Mouse (Mus musculus): ENCODE measurements around the gene Msi1. TPM values are rescaled to one million over a fixed set of nuclear protein-coding genes. Genes with fewer than 3 reads are reported as not detected.

The Msi1 gene
- polyA plus RNA-seq, 1 experiment from 2014 or later = 211 TPM

- H3K9me3 ChIP-seq = no peaks in the 10 kb centered on the region
- peak overlapping the region; percentile 60 for H3K27ac ChIP-seq (replicated peaks)
- no peak overlapping the region for H3K4me3 ChIP-seq
- ATAC-seq (ENCODE audit: low FRiP score, low read depth) = no peak
- no peak overlapping the region for H3K9ac ChIP-seq (replicated peaks)
- H3K36me3 ChIP-seq = peaks cover 94% of the 10 kb centered on the region
- H3K4me1 ChIP-seq = peaks cover 5% of the 10 kb centered on the region; the same call in 1 of the 2 replicates
- H3K4me2 ChIP-seq (replicated peaks) = no peak overlapping the region
- WGBS = 91% methylated on average over 27 of the region's 27 CpGs
- no peaks in the 10 kb centered on the region for H3K27me3 ChIP-seq
Measured at GRCm38 (mm10) chr5:115450410-115451317, 21.3 kb downstream of the Msi1 start.

GRCm38 (mm10) chr5:115454422-115455090 lies 25.2 kb downstream of the Msi1 start:
- Histone ChIP-seq H3K27me3 (no peaks in the 10 kb centered on the region), H3K4me3 (no peak overlapping the region), H3K9me3 (no peaks in the 10 kb centered on the region), H3K27ac (replicated peaks) (peak overlapping the region; percentile 66), H3K4me2 (replicated peaks) (no peak overlapping the region), H3K4me1 (0 out of 2 replicates have a peak, but pooled peaks cover 2% of the 10 kb centered on the region), H3K36me3 (peaks cover 55% of the 10 kb centered on the region), H3K9ac (replicated peaks) (no peak overlapping the region)
- peak; percentile 21; the same call in 1 of the 2 replicates for ATAC-seq (ENCODE audit: low FRiP score, low read depth)
- 85% methylated on average over 12 of the region's 12 CpGs for WGBS

GRCm38 (mm10) chr5:115455838-115456237 lies 26.4 kb downstream of the Msi1 start:
- ATAC-seq (ENCODE audit: low FRiP score, low read depth) = no peak
- 78% methylated on average over 7 of the region's 7 CpGs for whole genome bisulfite sequencing
- H3K9me3 ChIP-seq = no peaks in the 10 kb centered on the region

GRCm38 (mm10) chr5:115458918-115459317 lies 29.5 kb downstream of the Msi1 start:
- no peak overlapping the region for H3K9ac ChIP-seq (replicated peaks)
- peaks cover 11% of the 10 kb centered on the region for H3K36me3 ChIP-seq
- H3K4me1 ChIP-seq = no peaks in the 10 kb centered on the region
- no peak for ATAC-seq (ENCODE audit: low FRiP score, low read depth)
- H3K27ac ChIP-seq (replicated peaks) = no peak overlapping the region
- no peak overlapping the region for H3K4me3 ChIP-seq
- no peak overlapping the region for H3K4me2 ChIP-seq (replicated peaks)
- H3K9me3 ChIP-seq = no peaks in the 10 kb centered on the region
- H3K27me3 ChIP-seq = no peaks in the 10 kb centered on the region
- WGBS = 74% methylated on average over 13 of the region's 13 CpGs

More at GRCm38 (mm10) chr5:115455838-115456237, 26.4 kb downstream of the Msi1 start:
- Histone ChIP-seq H3K4me1 (0 out of 2 replicates have a peak, but pooled peaks cover 2% of the 10 kb centered on the region), H3K27me3 (no peaks in the 10 kb centered on the region), H3K4me3 (no peak overlapping the region), H3K4me2 (replicated peaks) (no peak overlapping the region), H3K9ac (replicated peaks) (no peak overlapping the region), H3K27ac (replicated peaks) (no peak overlapping the region), H3K36me3 (peaks cover 42% of the 10 kb centered on the region)

- Histone ChIP-seq H3K4me3 (no peak overlapping the region), H3K27ac (replicated peaks) (no peak overlapping the region), H3K9ac (replicated peaks) (no peak overlapping the region), H3K9me3 (no peaks in the 10 kb centered on the region), H3K27me3 (no peaks in the 10 kb centered on the region), H3K4me2 (replicated peaks) (no peak overlapping the region), H3K36me3 (no peaks in the 10 kb centered on the region), H3K4me1 (no peaks in the 10 kb centered on the region)
- WGBS = 77% methylated on average over 18 of the region's 18 CpGs
- no peak for ATAC-seq (ENCODE audit: low FRiP score, low read depth)
Measured at GRCm38 (mm10) chr5:115464408-115465115, 35.2 kb downstream of the Msi1 start.

DNA sequence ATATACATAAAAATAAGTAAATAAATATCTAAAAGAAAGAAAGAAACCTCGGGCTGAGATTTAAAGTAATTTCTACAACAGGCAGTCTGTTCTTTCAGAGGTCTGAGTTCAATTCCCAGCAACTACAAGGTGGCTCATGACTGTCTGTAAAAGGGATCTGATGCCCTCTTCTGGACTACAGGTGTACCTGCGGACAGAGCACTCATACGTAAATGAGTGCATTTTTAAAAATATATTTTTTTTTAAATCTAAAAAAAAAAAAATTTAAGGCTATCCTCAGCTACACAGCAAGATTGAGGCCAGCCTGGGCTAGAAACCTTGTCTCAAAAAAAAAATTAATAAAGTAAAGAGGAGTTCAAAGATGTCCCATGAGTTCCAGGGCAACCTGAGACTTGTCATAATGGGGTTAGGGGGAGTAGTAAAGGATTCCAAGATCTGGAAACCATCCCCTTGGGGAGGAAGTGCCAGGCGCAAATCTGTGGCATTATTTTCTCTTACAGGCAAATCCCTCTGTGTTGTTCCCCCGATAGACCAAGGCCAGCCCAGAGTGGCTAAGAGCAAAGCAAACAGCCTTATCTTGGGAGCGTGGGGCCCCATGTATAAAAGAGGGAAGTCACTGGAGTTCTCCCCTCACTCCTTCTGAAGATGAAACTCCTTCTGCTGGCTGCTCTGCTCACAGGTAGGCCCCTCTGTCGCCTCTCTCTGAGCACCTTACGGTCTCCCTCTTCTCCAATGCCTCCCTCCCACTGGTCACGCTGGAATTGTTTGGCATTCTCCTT lies 36.4 kb downstream of the Msi1 start, which contains the start of gene Pla2g1b:
Pla2g1b (plus strand) TSS at position 621 of the 779 bp plus-strand sequence.
- H3K4me3 ChIP-seq = no peak within 1 kb of the TSS
- no peaks in the 10 kb centered on the region for H3K36me3 ChIP-seq
- H3K4me2 ChIP-seq (replicated peaks) = no peak within 1 kb of the TSS
- no peak within 1 kb of the TSS for H3K27ac ChIP-seq (replicated peaks)
- 43% methylated on average over 9 of the region's 9 CpGs for WGBS
- peaks cover 1% of the 10 kb centered on the region for H3K4me1 ChIP-seq
- H3K27me3 ChIP-seq = no peaks in the 10 kb centered on the region
- no peak within 1 kb of the TSS for H3K9ac ChIP-seq (replicated peaks)
- no peaks in the 10 kb centered on the region for H3K9me3 ChIP-seq
- no peak for ATAC-seq (ENCODE audit: low FRiP score, low read depth)

DNA sequence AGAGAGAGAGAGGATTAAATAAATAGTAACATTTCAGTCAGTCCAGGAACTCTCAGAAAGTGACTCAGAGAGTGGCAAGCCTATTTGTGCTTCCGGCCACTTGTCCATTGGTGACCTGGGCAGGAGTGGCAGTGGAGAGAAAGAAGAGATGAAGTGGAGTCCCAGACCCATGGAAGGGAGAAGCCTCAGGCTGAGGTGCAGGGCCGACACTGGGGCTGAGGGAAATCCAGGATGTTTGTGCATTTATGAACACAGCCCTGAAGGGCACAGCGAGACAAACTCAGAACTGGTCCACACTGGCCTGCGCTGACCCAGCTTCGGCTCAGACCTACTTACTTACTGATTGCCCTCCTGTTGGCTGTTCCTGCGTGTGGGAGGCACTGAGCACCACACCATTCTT lies 40.4 kb downstream of the Msi1 start:
- H3K27me3 ChIP-seq = no peaks in the 10 kb centered on the region
- 71% methylated on average over 6 of the region's 6 CpGs for WGBS
- H3K9ac ChIP-seq (replicated peaks) = no peak overlapping the region
- H3K36me3 ChIP-seq = no peaks in the 10 kb centered on the region
- H3K9me3 ChIP-seq = no peaks in the 10 kb centered on the region
- H3K4me3 ChIP-seq = no peak overlapping the region
- no peak overlapping the region for H3K4me2 ChIP-seq (replicated peaks)
- H3K27ac ChIP-seq (replicated peaks) = no peak overlapping the region
- H3K4me1 ChIP-seq = peaks cover 4% of the 10 kb centered on the region
- no peak for ATAC-seq (ENCODE audit: low FRiP score, low read depth)

GRCm38 (mm10) chr5:115470766-115471531 lies 41.5 kb downstream of the Msi1 start:
- Histone ChIP-seq H3K27ac (replicated peaks) (no peak overlapping the region), H3K36me3 (no peaks in the 10 kb centered on the region), H3K27me3 (no peaks in the 10 kb centered on the region), H3K4me3 (no peak overlapping the region), H3K4me1 (peaks cover 10% of the 10 kb centered on the region), H3K9ac (replicated peaks) (no peak overlapping the region), H3K9me3 (no peaks in the 10 kb centered on the region), H3K4me2 (replicated peaks) (no peak overlapping the region)
- WGBS = 36% methylated on average over 20 of the region's 20 CpGs
- no peak for ATAC-seq (ENCODE audit: low FRiP score, low read depth)

DNA sequence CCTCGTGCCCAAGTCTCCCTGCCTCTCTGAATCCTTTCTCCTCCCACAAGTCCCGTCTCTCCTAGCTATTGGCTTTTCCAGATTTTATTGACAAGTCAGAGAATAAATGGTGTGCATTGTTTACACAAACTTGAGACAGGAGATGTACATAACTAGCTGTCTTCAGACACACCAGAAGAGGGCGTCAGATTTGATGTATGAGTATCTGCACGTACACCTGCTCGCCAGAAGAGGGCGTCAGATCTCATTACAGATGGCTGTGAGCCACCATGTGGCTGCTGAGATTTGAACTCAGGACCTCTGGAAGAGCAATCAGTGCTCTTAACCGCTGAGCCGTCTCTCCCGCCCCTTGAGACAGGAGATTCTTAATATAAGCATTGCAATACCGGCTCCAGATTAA lies 43.8 kb downstream of the Msi1 start:
- Histone ChIP-seq H3K27me3 (no peaks in the 10 kb centered on the region), H3K9ac (replicated peaks) (no peak overlapping the region), H3K9me3 (no peaks in the 10 kb centered on the region), H3K36me3 (no peaks in the 10 kb centered on the region; the same call in 1 of the 2 replicates), H3K4me2 (replicated peaks) (no peak overlapping the region), H3K4me1 (peaks cover 15% of the 10 kb centered on the region), H3K27ac (replicated peaks) (no peak overlapping the region), H3K4me3 (no peak overlapping the region)
- whole genome bisulfite sequencing = 73% methylated on average over 10 of the region's 10 CpGs
- no peak for ATAC-seq (ENCODE audit: low FRiP score, low read depth)

DNA sequence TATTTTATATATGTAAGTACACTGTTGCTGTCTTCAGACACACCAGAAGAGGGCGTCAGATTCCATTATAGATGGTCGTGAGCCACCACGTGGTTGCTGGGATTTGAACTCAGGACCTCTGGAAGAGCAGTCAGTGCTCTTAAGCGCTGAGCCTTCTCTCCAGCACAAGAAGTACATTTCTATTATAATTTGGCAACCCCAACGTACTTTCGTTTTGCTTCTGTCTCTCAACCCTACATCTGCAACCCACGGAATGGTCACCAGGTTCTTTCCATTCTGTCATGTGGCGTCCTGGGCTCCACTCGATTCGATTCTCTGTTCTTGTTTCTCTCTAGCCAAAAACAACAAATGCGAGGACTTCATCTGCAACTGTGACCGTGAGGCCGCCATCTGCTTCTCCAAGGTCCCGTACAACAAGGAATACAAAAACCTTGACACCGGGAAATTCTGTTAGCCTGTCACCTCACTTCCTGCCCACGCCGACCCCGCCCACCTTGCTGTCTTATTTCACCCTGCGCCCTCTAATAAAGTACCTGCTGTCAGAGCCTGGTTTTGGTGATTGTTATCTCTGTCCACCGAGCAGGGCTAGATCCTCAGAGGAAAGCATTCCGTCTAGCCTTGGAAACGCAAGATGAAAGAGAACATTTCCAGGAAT lies 44.9 kb downstream of the Msi1 start:
- Histone ChIP-seq H3K36me3 (no peaks in the 10 kb centered on the region; the same call in 1 of the 2 replicates), H3K4me3 (no peak overlapping the region), H3K27me3 (0 out of 2 replicates have a peak, but pooled peaks cover under 1% of the 10 kb centered on the region), H3K9me3 (no peaks in the 10 kb centered on the region), H3K4me1 (peaks cover 15% of the 10 kb centered on the region), H3K4me2 (replicated peaks) (no peak overlapping the region), H3K9ac (replicated peaks) (no peak overlapping the region), H3K27ac (replicated peaks) (no peak overlapping the region)
- 83% methylated on average over 22 of the region's 22 CpGs for WGBS
- no peak for ATAC-seq (ENCODE audit: low FRiP score, low read depth)
